Mouse (Mus musculus): ENCODE data around the gene Dgki.

DNA sequence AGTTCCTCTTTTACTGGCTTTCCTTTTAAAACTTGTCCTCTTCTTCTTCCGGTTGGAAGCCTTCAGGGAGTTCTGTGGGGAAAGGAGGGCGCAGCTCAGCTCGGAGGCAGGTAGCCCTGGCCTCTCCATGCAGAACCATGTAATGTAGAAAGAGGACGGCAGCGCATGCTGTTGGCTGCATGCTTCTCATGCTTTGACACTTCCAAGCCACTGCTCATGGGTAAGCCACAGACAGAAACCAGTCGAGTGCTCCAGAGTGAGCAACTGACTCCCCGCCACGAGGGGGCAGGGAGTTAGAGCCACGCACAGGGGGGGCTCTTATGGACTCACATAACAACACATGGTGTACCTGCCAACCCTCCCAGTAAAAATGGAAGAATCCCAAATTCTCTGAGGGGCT, 242.0 kb downstream of the Dgki start:
- TF ChIP-seq POLR2A (IDR thresholded peaks at IDR 0.05; ENCODE audit: low read depth, low read length) (no peak), CTCF (IDR thresholded peaks at IDR 0.05; ENCODE audit: extremely low read depth, insufficient read length, insufficient replicate concordance, low read depth, low read length) (no peak)
